Mouse (Mus musculus) heart, postnatal 0 days (tissue): ENCODE data around the gene Wdr90. TPM values are rescaled to one million over a fixed set of nuclear protein-coding genes. Genes with fewer than 3 reads are reported as not detected.

Experiments
- ATAC-seq: fragments of 200-750 bp; cut with Nextera tagmentation; 2 replicates; pipeline ENCODE4 v1.8.0; 2017; ENCODE audit warnings: low read depth, moderate number of reproducible peaks, moderate library complexity; ENCODE audit not compliant: insufficient read depth
- DNase-seq: peaks from one replicate; pipeline ENCODE4 v3.0.0-alpha.2; 2016; ENCODE audit warnings: low spot score
- H3K27ac ChIP-seq: fragments of 300-500 bp; sonication (generic); 2 replicates; pipeline ENCODE4 v1.5.1; 2014; ENCODE audit warnings: low read depth, mild to moderate bottlenecking
- H3K27me3 ChIP-seq: fragments of 300-500 bp; sonication (generic); 2 replicates; pipeline ENCODE4 v1.6.1; 2014; ENCODE audit warnings: low read length, mixed read lengths; ENCODE audit not compliant: control insufficient read depth, insufficient read depth
- H3K36me3 ChIP-seq: fragments of 300-500 bp; sonication (generic); replicated peaks from 2 replicates; pipeline ENCODE4 v1.6.1; 2014; ENCODE audit warnings: low read length, mixed read lengths; ENCODE audit not compliant: control insufficient read depth, insufficient read depth
- H3K4me1 ChIP-seq: fragments of 300-500 bp; sonication (generic); 2 replicates; pipeline ENCODE4 v1.6.1; 2014; ENCODE audit warnings: antibody characterized with exemption; ENCODE audit not compliant: control insufficient read depth, insufficient read depth
- H3K4me2 ChIP-seq: fragments of 300-500 bp; sonication (generic); 2 replicates; pipeline ENCODE4 v1.6.1; 2014; ENCODE audit warnings: low read depth, mild to moderate bottlenecking, low read length, moderate library complexity
- H3K4me3 ChIP-seq: fragments of 300-500 bp; sonication (generic); 2 replicates; pipeline ENCODE4 v1.5.1; 2014; ENCODE audit warnings: low read depth, low read length
- H3K9ac ChIP-seq: fragments of 300-500 bp; sonication (generic); replicated peaks from 2 replicates; pipeline ENCODE4 v1.6.1; 2014; ENCODE audit warnings: low read depth, low read length, mixed read lengths
- H3K9me3 ChIP-seq: fragments of 300-500 bp; sonication (generic); replicated peaks from 2 replicates; pipeline ENCODE4 v1.6.1; 2016; ENCODE audit warnings: low read length; ENCODE audit not compliant: control insufficient read depth
- CTCF ChIP-seq: IDR thresholded peaks from 2 replicates; pipeline ENCODE4 v1.5.1; 2016; ENCODE audit warnings: antibody characterized with exemption, control low read depth, low read depth
- EP300 ChIP-seq: IDR thresholded peaks from 2 replicates; pipeline ENCODE4 v1.6.1; 2016; ENCODE audit warnings: antibody characterized with exemption, low read depth
- WGBS: fragments of 180-500 bp; shearing (Covaris S2); extraction: QIAGEN DNeasy Blood & Tissue Kit; methylation state at CpG from one replicate; pipeline ENCODE4 v1.1.7; 2014; 5-methylcytosine and 5-hydroxymethylcytosine counted together
- polyA plus RNA-seq: library from polyadenylated mRNA; unstranded; fragments of >200 nt; fragmentation: Nextera tagmentation; extraction: Ambion mirVana; gene quantifications from 2 replicates; pipeline ENCODE4 v1.2.1, GENCODE M21; 2015
- total RNA-seq: library from RNA; depleted of rRNA; stranded (reverse); fragments of >200 nt; gene quantifications from 2 replicates; pipeline ENCODE4 v1.2.3, GENCODE M21; 2014; ENCODE audit warnings: low replicate concordance

Wdr90 gene
- total and polyA plus RNA-seq, 2 experiments from 2014 or later = 4.2 to 19.3 TPM

DNA sequence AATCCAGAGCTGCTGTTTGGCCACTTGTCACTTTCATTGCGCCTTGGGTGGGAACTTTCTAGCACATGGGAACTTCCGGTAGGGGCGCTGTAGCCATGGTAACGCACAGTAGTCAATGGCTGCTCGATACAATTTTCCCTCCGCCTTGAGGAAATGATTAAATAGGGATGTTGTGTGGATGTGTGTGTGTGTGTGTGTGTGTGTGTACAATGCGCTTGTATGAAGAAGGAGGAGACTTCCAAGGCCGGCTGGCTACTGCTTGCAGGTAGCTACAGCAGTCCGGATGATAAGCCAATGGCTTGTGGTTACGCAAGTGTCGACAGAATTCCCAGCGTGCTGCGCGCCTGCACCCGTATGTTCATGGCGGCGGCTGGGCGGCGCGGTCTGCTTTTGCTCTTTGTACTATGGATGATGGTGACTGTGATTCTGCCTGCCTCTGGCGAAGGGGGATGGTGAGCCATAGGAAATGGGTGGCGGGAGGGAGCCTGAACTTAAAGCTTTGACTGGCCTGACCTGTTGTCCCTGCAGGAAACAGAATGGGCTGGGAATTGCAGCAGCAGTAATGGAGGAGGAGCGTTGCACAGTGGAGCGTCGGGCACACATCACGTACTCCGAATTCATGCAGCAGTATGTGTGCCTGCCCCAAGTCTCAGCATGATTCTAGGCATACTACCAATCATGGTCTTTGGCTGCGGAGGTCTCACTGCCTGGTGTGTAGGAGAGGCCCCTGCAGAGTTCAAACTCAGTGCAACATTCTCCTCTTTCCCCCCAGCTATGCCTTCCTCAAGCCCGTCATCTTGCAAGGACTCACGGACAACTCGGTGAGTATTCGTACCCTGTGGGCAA lies 32.4 kb downstream of the Wdr90 start, which contains the start of gene Jmjd8:
Gene Jmjd8, plus strand, starts transcription at position 156 of the 846 bp plus-strand sequence.
- Histone ChIP-seq H3K36me3 (peaks cover 33% of the 10 kb centered on the region), H3K4me2 (peak within 1 kb of the TSS; percentile 92), H3K9me3 (no peaks in the 10 kb centered on the region), H3K27me3 (no peaks in the 10 kb centered on the region), H3K4me3 (peak within 1 kb of the TSS; percentile 65), H3K4me1 (peaks cover 35% of the 10 kb centered on the region), H3K9ac (peak within 1 kb of the TSS; percentile 77), H3K27ac (peak within 1 kb of the TSS; percentile 87)
- ATAC-seq (no peak), DNase-seq (peak; percentile 85)
- WGBS = 2% methylated on average over 32 of the region's 32 CpGs
- TF ChIP-seq EP300 (no peak), CTCF (peak; percentile 30)

DNA sequence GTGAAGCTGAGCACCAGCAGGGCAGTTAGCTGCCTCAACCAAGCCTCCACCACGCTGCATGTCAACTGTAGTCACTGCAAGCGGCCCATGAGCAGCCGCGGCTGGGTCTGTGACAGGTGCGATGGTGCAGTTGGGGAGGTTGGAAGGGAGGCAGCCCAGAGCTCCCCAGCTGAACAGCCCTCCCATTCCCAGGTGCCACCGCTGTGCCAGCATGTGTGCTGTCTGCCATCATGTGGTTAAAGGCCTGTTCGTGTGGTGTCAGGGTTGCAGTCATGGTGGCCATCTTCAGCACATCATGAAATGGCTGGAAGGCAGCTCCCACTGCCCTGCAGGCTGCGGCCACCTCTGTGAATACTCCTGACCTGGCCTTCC lies 33.1 kb downstream of the Wdr90 start:
- Histone ChIP-seq H3K9me3 (no peaks in the 10 kb centered on the region), H3K4me2 (peak overlapping the region; percentile 92), H3K4me1 (peaks cover 37% of the 10 kb centered on the region), H3K9ac (no peak overlapping the region), H3K36me3 (peaks cover 33% of the 10 kb centered on the region), H3K27me3 (no peaks in the 10 kb centered on the region), H3K4me3 (peak overlapping the region; percentile 65), H3K27ac (peak overlapping the region; percentile 87; the same call in 1 of the 2 replicates)
- no peak for ATAC-seq
- TF ChIP-seq CTCF (no peak), EP300 (no peak)
- 85% methylated on average over 8 of the region's 8 CpGs for WGBS
- DNase-seq = no peak

DNA sequence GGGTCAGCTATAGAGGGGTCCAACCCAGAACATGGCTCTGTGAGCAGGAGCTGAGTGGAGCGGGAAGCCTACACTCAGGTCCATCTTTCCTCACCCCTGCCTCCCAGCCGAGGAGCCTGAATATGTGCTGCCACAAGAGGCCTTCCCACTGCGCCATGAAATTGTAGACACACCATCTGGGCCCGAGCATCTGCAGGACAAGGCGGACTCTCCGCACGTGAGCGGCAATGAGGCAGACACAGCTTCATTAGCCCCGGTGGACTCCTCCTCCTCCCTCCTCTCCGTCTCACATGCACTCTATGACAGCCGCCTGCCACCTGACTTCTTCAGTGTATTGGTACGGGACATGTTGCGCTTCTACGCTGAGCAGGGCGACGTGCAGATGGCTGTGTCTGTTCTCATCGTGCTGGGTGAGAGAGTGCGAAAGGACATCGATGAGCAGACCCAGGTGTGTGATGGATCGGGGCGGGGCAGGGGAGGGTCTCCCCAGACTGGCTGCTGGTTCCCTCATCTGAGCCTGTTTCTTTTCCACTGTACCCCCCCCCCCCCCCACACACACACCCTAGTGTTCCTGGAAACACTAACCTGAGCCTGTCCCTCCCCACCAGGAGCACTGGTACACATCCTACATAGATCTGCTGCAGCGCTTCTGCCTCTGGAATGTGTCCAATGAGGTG lies 33.6 kb downstream of the Wdr90 start:
- H3K36me3 ChIP-seq = peaks cover 33% of the 10 kb centered on the region
- no peak overlapping the region for H3K27ac ChIP-seq
- ATAC-seq (no peak), DNase-seq (no peak)
- TF ChIP-seq CTCF (no peak), EP300 (no peak)
- H3K4me1 ChIP-seq = peaks cover 37% of the 10 kb centered on the region
- H3K4me3 ChIP-seq = no peak overlapping the region
- H3K27me3 ChIP-seq = no peaks in the 10 kb centered on the region; the same call in 1 of the 2 replicates
- WGBS = 90% methylated on average over 22 of the region's 22 CpGs
- H3K9me3 ChIP-seq = no peaks in the 10 kb centered on the region
- no peak overlapping the region for H3K9ac ChIP-seq
- no peak overlapping the region for H3K4me2 ChIP-seq

DNA sequence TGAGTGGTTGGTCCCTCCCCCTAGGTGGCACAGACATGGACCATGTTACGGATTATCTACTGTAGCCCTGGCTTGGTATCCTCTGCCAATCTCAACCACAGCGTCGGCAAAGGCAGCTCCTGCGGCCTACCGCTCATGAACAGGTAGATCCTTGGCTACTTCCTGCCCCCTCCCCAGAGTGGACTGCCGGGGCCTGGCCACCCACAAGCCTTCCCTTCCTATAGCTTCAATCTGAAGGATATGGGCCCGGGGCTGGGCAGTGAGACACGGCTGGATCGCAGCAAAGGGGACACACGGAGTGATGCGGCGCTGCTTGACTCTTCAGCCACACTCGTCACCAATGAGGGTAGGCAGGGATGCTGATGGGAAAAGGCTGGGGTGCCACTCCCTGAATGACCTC lies 34.3 kb downstream of the Wdr90 start:
- no peak overlapping the region for H3K9ac ChIP-seq
- H3K27ac ChIP-seq = no peak overlapping the region
- no peak overlapping the region for H3K4me2 ChIP-seq
- no peaks in the 10 kb centered on the region; the same call in 1 of the 2 replicates for H3K27me3 ChIP-seq
- peaks cover 35% of the 10 kb centered on the region for H3K4me1 ChIP-seq
- DNase-seq = no peak
- WGBS = 85% methylated on average over 13 of the region's 13 CpGs
- TF ChIP-seq EP300 (no peak), CTCF (no peak)
- H3K36me3 ChIP-seq = peaks cover 33% of the 10 kb centered on the region
- H3K9me3 ChIP-seq = no peaks in the 10 kb centered on the region
- no peak for ATAC-seq
- H3K4me3 ChIP-seq = no peak overlapping the region

DNA sequence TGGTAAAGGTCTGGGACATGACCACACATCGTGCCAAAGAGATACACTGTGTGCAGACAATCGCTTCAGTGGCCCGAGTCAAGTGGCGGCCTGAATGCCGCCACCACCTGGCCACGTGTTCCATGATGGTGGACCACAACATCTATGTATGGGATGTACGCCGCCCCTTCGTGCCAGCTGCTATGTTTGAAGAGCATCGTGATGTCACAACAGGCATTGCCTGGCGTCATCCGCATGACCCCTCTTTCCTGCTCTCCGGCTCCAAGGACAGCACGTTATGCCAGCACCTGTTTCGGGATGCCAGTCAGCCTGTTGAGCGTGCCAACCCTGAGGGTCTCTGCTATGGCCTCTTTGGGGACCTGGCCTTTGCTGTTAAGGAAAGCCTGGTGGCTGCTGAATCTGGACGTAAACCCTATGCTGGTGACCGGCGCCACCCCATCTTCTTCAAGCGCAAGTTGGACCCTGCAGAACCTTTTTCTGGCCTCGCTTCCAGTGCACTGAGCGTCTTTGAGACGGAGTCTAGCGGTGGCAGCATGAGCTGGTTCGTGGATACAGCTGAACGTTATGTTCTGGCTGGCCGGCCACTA lies 35.2 kb downstream of the Wdr90 start:
- no peak overlapping the region for H3K4me3 ChIP-seq
- peaks cover 27% of the 10 kb centered on the region for H3K36me3 ChIP-seq
- H3K27ac ChIP-seq = no peak overlapping the region
- TF ChIP-seq EP300 (no peak), CTCF (no peak)
- no peak overlapping the region for H3K9ac ChIP-seq
- no peak overlapping the region for H3K4me2 ChIP-seq
- H3K4me1 ChIP-seq = peaks cover 26% of the 10 kb centered on the region
- peaks cover 3% of the 10 kb centered on the region; the same call in 1 of the 2 replicates for H3K27me3 ChIP-seq
- no peaks in the 10 kb centered on the region for H3K9me3 ChIP-seq
- WGBS = 92% methylated on average over 27 of the region's 27 CpGs
- ATAC-seq (no peak), DNase-seq (no peak)
